Mouse (Mus musculus) testis, adult 2 months (tissue): ENCODE data around the gene Coq10b. TPM values are rescaled to one million over a fixed set of nuclear protein-coding genes. Genes with fewer than 3 reads are reported as not detected.

Experiments used
- H3K27ac ChIP-seq: fragments of 200-500 bp; 2 replicates; pipeline ENCODE4 v1.5.1; 2012; ENCODE audit warnings: low read depth, low read length; ENCODE audit not compliant: control insufficient read depth, insufficient read depth
- H3K27me3 ChIP-seq: fragments of 200-500 bp; 2 replicates; pipeline ENCODE4 v1.6.1; 2012; ENCODE audit warnings: mild to moderate bottlenecking, low read length, moderate library complexity; ENCODE audit not compliant: control insufficient read depth, insufficient read depth
- H3K36me3 ChIP-seq: fragments of 200-500 bp; 2 replicates; pipeline ENCODE4 v1.6.1; 2012; ENCODE audit warnings: mild to moderate bottlenecking, low read length; ENCODE audit not compliant: control insufficient read depth, insufficient read depth
- H3K4me1 ChIP-seq: fragments of 200-500 bp; 2 replicates; pipeline ENCODE4 v1.6.1; 2012; ENCODE audit warnings: low read length; ENCODE audit not compliant: control insufficient read depth, insufficient read depth
- H3K4me3 ChIP-seq: fragments of 200-500 bp; 2 replicates; pipeline ENCODE4 v1.5.1; 2012; ENCODE audit warnings: low read depth, mild to moderate bottlenecking, low read length, moderate library complexity, mixed read lengths; ENCODE audit not compliant: control insufficient read depth
- CTCF ChIP-seq: fragments of 200-500 bp; IDR thresholded peaks from 2 replicates; pipeline ENCODE4 v1.5.1; 2012; ENCODE audit warnings: low read depth, mild to moderate bottlenecking, inconsistent platforms, low read length, moderate library complexity; ENCODE audit not compliant: control insufficient read depth, insufficient read depth, insufficient replicate concordance
- POLR2A ChIP-seq: fragments of 200-500 bp; IDR thresholded peaks from 2 replicates; pipeline ENCODE4 v1.6.1; 2012; ENCODE audit warnings: low read depth, mild to moderate bottlenecking, inconsistent platforms, low read length, moderate library complexity; ENCODE audit not compliant: control insufficient read depth
- polyA plus RNA-seq: library from polyadenylated mRNA; depleted of rRNA; stranded (reverse); fragments of >200 nt; gene quantifications from 2 replicates; pipeline ENCODE4 v1.2.3, GENCODE M21; 2012

The Coq10b gene
- polyA plus RNA-seq, 1 experiment: 20.5 TPM

GRCm38 (mm10) chr1:55074757-55075156 lies 22.2 kb downstream of the Coq10b start:
- Histone ChIP-seq H3K4me1 (peaks cover 2% of the 10 kb centered on the region; the same call in 1 of the 2 replicates), H3K4me3 (no peak overlapping the region), H3K27me3 (no peaks in the 10 kb centered on the region), H3K27ac (peak overlapping the region; percentile 93), H3K36me3 (no peaks in the 10 kb centered on the region; the same call in 1 of the 2 replicates)
- TF ChIP-seq CTCF (no peak), POLR2A (peak; percentile 48; the same call in 1 of the 2 replicates)

- Histone ChIP-seq H3K36me3 (no peaks in the 10 kb centered on the region; the same call in 1 of the 2 replicates), H3K27ac (peak overlapping the region; percentile 93), H3K4me3 (no peak overlapping the region), H3K4me1 (peaks cover 2% of the 10 kb centered on the region; the same call in 1 of the 2 replicates), H3K27me3 (no peaks in the 10 kb centered on the region)
- TF ChIP-seq POLR2A: no peak
- TF ChIP-seq CTCF: no peak
Measured at GRCm38 (mm10) chr1:55075652-55076394, 23.3 kb downstream of the Coq10b start.

- no peaks in the 10 kb centered on the region; the same call in 1 of the 2 replicates for H3K36me3 ChIP-seq
- peaks cover 2% of the 10 kb centered on the region; the same call in 1 of the 2 replicates for H3K4me1 ChIP-seq
- no peak overlapping the region for H3K4me3 ChIP-seq
- H3K27ac ChIP-seq: peak overlapping the region; percentile 93
- no peak for TF ChIP-seq POLR2A
- no peak for TF ChIP-seq CTCF
- H3K27me3 ChIP-seq: no peaks in the 10 kb centered on the region
Measured at GRCm38 (mm10) chr1:55076395-55076743, 23.8 kb downstream of the Coq10b start.

- H3K27ac ChIP-seq: no peak overlapping the region
- H3K27me3 ChIP-seq: no peaks in the 10 kb centered on the region
- no peak overlapping the region for H3K4me3 ChIP-seq
- H3K4me1 ChIP-seq: peaks cover 2% of the 10 kb centered on the region; the same call in 1 of the 2 replicates
- no peak for TF ChIP-seq POLR2A
- TF ChIP-seq CTCF: no peak
- no peaks in the 10 kb centered on the region; the same call in 1 of the 2 replicates for H3K36me3 ChIP-seq
Measured at GRCm38 (mm10) chr1:55076849-55077516, 24.4 kb downstream of the Coq10b start.

- no peak overlapping the region for H3K27ac ChIP-seq
- no peaks in the 10 kb centered on the region for H3K27me3 ChIP-seq
- H3K4me3 ChIP-seq: no peak overlapping the region
- H3K4me1 ChIP-seq: peaks cover 2% of the 10 kb centered on the region; the same call in 1 of the 2 replicates
- no peaks in the 10 kb centered on the region; the same call in 1 of the 2 replicates for H3K36me3 ChIP-seq
- TF ChIP-seq CTCF (no peak), POLR2A (no peak)
Measured at GRCm38 (mm10) chr1:55079677-55080076, 27.1 kb downstream of the Coq10b start.

DNA sequence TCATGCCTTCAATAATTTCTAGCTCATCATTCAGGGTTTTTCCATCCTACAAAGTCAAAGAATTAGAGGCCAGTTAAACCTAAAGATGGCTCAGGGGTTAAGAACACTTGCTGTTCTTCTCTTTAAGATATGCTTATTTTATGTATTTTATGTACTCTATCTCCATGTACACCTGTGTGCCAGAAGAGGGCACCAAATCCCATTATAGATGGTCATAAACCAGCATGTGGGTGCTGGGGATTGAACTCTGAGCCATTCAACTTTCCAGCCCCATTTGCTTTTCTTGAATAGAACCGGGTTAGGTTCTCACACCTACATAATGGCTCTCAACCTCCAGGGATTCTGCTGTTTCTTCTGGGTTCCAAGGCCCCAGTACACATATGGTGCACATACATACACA lies 29.5 kb downstream of the Coq10b start:
- Histone ChIP-seq H3K4me1 (peaks cover 6% of the 10 kb centered on the region), H3K27ac (no peak overlapping the region), H3K27me3 (no peaks in the 10 kb centered on the region), H3K4me3 (no peak overlapping the region), H3K36me3 (no peaks in the 10 kb centered on the region)
- TF ChIP-seq CTCF (no peak), POLR2A (no peak)

DNA sequence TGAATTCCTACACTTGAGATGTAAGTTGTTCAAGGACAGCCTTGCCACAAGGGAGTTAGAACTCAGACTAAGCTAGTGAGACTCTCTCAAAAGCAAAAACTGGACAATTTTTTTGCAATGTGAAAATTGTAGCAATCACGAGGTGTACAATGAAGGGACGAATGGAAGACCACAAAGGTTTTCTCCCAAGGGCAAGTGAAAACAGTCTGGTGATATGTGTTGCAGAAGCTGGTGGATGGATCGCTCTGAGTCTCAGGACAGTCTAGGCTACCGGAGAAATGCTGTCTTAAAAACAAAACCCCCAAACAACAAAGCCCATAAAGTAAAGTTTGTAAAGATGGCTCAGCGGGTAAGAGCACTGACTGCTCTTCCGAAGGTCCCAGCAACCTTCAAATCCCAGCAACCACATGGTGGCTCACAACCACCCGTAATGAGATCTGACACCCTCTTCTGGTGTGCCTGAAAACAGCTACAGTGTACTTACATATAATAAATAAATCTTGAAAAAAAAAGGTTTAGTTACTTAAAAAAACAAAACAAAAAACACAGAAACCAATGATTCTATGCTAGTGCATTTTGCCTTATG lies 33.3 kb downstream of the Coq10b start:
- Histone ChIP-seq H3K27ac (no peak overlapping the region), H3K36me3 (no peaks in the 10 kb centered on the region), H3K27me3 (no peaks in the 10 kb centered on the region), H3K4me1 (peaks cover 19% of the 10 kb centered on the region), H3K4me3 (no peak overlapping the region)
- TF ChIP-seq POLR2A (no peak), CTCF (no peak)
